Mouse (Mus musculus) mouse embryonic stem cell (cell line): Measurements from ENCODE around the gene Gm6525.

Source experiments
- in situ Hi-C, 2 experiments: fragments of 300-500 bp; cut with MboI; formaldehyde crosslinking; loops; 1 replicate in 1 of 2; 3 replicates in 1 of 2; pipeline ENCODE4 v1.14.3; 2019 to 2020; ENCODE audit warnings: low sequenced_read_pairs in 2 of 2, low pct_unique_long_range_greater_than_20kb in 1 of 2, mixed read lengths in 1 of 2; ENCODE audit not compliant: unreplicated experiment in 1 of 2

Gene Gm6525

GRCm38 (mm10) chr3:84173581-84174154 lies at the start of gene Gm6525:
TSS of gene Gm6525 (plus strand) at chr3:84174104.
- in situ Hi-C loops, result no loop called here

DNA sequence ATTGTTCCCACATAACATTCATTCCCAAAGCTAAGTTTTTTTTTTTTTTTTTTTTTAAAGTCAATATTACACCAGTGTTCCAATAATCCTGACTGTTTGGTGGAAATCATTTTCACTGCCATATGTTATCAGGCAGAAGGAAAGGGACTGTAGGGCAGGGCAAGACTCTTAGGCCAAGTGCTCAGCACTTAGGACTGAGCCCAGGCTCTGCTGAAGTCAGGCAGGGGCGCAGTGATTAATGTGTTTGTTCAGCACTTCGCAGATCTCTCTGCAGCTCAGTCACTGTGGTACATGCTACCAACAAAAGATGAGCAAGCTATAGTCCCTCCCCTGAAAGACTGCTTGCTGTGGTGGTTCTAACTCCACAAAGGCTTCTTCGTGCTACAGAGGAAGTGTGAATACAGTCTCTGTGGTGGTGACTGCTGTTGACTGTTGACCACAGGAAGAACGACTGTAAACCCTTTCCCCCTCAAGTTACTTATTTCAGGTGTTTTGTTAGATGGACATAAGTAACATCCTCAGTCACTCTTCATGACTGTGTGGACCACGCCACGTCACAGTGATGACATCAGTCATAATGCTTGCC lies 48.1 kb upstream of the Gm6525 start:
- in situ Hi-C loops, result no loop called here

DNA sequence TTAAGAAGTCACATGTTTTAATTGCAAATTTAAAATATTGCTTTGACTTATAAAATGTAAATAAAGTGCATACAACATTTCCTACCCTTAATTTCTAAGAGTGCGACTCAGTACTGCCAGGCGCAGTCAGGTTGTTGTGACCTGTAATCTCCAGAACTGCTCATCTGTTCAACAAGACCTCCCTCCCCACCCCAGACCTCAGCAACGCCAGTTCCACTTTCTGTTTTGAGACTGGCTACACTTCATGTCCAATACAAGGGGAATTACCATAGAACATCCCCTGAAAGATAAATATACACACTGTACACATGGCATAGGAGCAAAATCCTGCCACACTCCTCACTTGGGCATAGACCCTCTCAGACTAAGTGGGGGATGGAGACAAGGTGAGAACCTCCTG lies 47.2 kb upstream of the Gm6525 start:
- in situ Hi-C loops, result no loop called here

GRCm38 (mm10) chr3:84127431-84127830 lies 46.5 kb upstream of the Gm6525 start:
- in situ Hi-C loops, result no loop called here

DNA sequence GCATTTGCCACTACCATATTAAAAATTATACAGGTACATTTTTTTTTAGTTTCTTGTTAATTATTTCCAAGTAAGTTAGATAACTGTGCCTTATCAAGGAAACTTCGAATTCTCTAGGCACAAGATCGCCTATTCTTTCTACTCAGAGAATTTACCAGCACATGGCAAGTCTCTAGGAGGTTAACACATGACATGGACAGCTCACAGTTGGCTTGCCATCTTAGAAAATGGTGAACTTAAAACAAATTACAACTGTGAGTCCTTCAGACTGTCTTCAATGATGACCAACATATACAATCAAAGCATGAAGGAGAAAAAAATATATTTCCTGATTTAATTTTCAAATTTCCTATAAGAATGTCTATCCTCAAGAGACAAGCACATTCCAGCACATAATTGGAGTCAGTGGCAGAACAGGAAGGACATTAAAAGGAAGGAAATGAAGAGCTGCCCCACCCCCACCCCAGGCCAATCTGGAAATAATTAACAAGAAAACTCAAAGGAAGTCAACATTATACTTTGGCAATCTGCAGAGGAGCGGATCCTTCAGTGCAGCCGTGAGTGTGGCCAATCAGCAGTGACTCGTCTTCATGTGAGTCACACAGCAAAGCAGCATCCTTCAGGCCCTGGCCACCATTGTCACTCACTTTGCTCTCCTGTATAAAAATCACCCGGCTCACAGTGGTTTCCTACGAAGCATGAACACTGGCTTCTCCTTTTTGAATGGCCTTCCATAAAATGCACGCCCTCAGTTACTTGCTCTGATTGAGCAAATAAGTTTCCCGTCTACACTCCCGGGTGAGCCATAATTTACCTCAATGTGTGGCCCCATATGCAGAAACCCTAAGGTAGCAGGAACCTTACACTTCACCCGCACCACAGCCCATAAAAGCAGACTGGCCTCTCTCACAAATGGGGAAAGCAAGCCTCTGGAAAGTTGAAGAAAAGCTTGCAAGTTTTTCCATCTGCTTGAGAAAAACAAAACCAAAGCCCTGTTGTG lies 44.7 kb upstream of the Gm6525 start:
- in situ Hi-C loops, result no loop called here

- in situ Hi-C loops, result no loop called here
These were observed 43.1 kb upstream of the Gm6525 start for GRCm38 (mm10) chr3:84130776-84131175.

GRCm38 (mm10) chr3:84131369-84131768 lies 42.5 kb upstream of the Gm6525 start:
- in situ Hi-C loops, result no loop called here

DNA sequence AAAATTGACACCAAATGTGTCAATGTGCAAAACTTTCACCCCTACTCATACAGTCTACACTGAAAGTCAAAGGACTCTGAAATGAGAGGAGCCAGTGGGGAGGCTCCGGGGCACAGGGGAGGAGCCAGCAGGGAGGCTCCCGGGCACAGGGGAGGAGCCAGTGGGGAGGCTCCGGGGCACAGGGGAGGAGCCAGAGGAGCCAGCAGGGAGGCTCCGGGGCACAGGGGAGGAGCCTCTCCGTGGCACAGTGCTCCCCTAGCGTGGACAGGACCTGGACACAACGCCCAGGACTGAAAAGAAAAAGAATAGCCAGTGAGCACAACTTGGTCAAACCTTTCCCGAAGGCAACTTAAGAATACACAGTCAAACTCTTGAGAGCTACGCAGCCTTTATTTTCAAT lies 38.5 kb upstream of the Gm6525 start:
- in situ Hi-C loops, result no loop called here

GRCm38 (mm10) chr3:84135933-84136332 lies 38.0 kb upstream of the Gm6525 start:
- in situ Hi-C loops, result no loop called here

GRCm38 (mm10) chr3:84136509-84136908 lies 37.4 kb upstream of the Gm6525 start:
- in situ Hi-C loops, result no loop called here

- in situ Hi-C loops, result no loop called here
These were observed 33.0 kb upstream of the Gm6525 start for GRCm38 (mm10) chr3:84140947-84141346.

DNA sequence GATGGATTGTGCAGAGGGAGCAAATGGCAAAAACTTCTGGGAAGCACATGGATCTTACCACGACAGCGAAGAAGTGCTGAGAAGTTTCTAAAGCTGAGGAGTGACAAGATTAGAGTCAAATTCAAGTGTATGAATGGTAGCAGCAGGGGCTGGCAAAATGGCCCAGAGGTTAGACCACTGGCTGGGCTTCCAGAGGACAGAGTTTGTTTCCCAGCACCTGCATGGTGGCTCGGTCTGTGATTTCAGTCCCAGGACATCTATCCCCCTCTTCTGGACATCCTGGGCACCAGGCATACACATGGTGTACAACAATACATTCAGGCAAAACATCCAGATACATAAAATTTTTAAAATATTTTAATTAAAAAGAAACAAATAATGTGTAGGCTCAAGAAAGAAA lies 24.1 kb upstream of the Gm6525 start:
- in situ Hi-C loops, result no loop called here

GRCm38 (mm10) chr3:84154721-84155141 lies 19.2 kb upstream of the Gm6525 start:
- in situ Hi-C loops, result no loop called here

- in situ Hi-C loops, result no loop called here
These were observed 18.8 kb upstream of the Gm6525 start for GRCm38 (mm10) chr3:84155146-84155545.

- in situ Hi-C loops, result no loop called here
These were observed 18.3 kb upstream of the Gm6525 start, which contains the start of gene Mnd1 for GRCm38 (mm10) chr3:84155558-84156006. TSS of gene Mnd1 (minus strand) at chr3:84155786.

DNA sequence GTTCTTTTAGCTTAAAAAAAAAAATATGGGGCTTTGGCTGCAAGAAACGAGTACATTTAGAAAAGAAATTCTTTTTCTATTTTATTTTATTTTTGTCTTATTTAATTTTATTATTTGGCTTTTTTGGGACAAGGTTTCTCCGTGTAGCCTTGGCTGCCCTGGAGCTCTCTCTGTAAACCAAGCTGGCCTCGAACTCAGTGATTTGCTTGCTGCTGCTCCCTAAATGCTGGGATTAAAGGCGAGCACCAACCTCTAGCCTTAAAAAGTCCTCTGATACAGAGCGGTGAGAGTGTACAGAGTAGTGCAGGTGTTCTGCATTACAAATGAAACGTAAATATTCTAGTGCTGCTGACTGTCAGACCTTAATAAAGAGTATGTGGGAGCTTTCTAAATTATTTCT lies 17.8 kb upstream of the Gm6525 start:
- in situ Hi-C loops, result no loop called here

DNA sequence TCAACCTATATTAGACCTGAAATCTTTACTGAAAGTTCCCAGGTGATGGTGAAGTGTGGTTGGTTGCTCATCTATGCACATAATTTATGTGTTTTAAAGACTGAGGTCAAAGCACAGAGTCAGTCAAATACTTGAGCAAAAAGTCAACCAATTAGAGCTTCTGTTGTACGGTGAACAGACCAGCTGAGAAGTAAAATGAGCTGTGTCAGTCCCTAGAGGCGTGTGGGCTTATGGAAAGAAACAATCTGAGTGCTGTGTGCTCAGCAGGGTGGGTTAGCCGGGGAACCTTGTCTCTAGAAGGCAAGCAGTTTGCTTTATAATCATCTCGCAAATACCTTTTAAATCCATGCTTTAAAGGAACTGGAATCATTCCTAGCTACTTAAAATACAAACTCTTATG lies 16.9 kb upstream of the Gm6525 start:
- in situ Hi-C loops, result no loop called here

GRCm38 (mm10) chr3:84157559-84158350 lies 16.1 kb upstream of the Gm6525 start:
- in situ Hi-C loops, result no loop called here

- in situ Hi-C loops, result no loop called here
These were observed 8.5 kb upstream of the Gm6525 start for GRCm38 (mm10) chr3:84165391-84165790.
